Mouse (Mus musculus) hindbrain, embryonic 11.5 days (tissue): ENCODE results near the gene Ptges. TPM values are rescaled to one million over a fixed set of nuclear protein-coding genes. Genes with fewer than 3 reads are reported as not detected.
A peak's percentile ranks its signal among the peaks of the same experiment; 100 is the strongest.
"Not testable (repeated sequence)": the region's sequence is repeated elsewhere in the genome, so short reads cannot be mapped to it uniquely, and the experiment has no call there.

Experiments used
- ATAC-seq: fragments of 200-750 bp; cut with Nextera tagmentation; 2 replicates; pipeline ENCODE4 v1.8.0; 2017; ENCODE audit warnings: mild to moderate bottlenecking, moderate TSS enrichment, moderate library complexity; ENCODE audit not compliant: low FRiP score
- DNase-seq: peaks from one replicate; pipeline ENCODE4 v3.0.0-alpha.2; 2015; ENCODE audit warnings: low spot score
- H3K27ac ChIP-seq: fragments of 300-500 bp; sonication (generic); 2 replicates; pipeline ENCODE4 v1.5.1; 2014; ENCODE audit warnings: mild to moderate bottlenecking, low read depth, low read length
- H3K27me3 ChIP-seq: fragments of 300-500 bp; sonication (generic); 2 replicates; pipeline ENCODE4 v1.6.1; 2014; ENCODE audit warnings: mild to moderate bottlenecking, low read length, moderate library complexity, mixed read lengths; ENCODE audit not compliant: control insufficient read depth, insufficient read depth
- H3K36me3 ChIP-seq: fragments of 300-500 bp; sonication (generic); 2 replicates; pipeline ENCODE4 v1.6.1; 2014; ENCODE audit warnings: mild to moderate bottlenecking, low read length, moderate library complexity, mixed read lengths; ENCODE audit not compliant: control insufficient read depth, insufficient read depth
- H3K4me1 ChIP-seq: fragments of 300-500 bp; sonication (generic); replicated peaks from 2 replicates; pipeline ENCODE4 v1.6.1; 2014; ENCODE audit warnings: low read length, mixed read lengths; ENCODE audit not compliant: control insufficient read depth, insufficient read depth
- H3K4me2 ChIP-seq: fragments of 300-500 bp; sonication (generic); replicated peaks from 2 replicates; pipeline ENCODE4 v1.6.1; 2014; ENCODE audit warnings: mild to moderate bottlenecking, low read depth, low read length
- H3K4me3 ChIP-seq: fragments of 300-500 bp; sonication (generic); 2 replicates; pipeline ENCODE4 v1.5.1; 2014; ENCODE audit warnings: low read depth, low read length
- H3K9ac ChIP-seq: fragments of 300-500 bp; sonication (generic); 2 replicates; pipeline ENCODE4 v1.6.1; 2014; ENCODE audit warnings: low read depth, low read length
- H3K9me3 ChIP-seq: fragments of 300-500 bp; sonication (generic); 2 replicates; pipeline ENCODE4 v1.6.1; 2016; ENCODE audit warnings: low read length; ENCODE audit not compliant: control insufficient read depth
- WGBS: fragments of 180-500 bp; shearing (Covaris S2); extraction: QIAGEN DNeasy Blood & Tissue Kit; methylation state at CpG from one replicate; pipeline ENCODE4 v1.1.7; 2014; 5-methylcytosine and 5-hydroxymethylcytosine counted together
- polyA plus RNA-seq: library from polyadenylated mRNA; unstranded; fragments of >200 nt; fragmentation: Nextera tagmentation; extraction: Ambion mirVana; gene quantifications from 2 replicates; pipeline ENCODE4 v1.2.1, GENCODE M21; 2014

Gene Ptges
- polyA plus RNA-seq, 1 experiment from 2014 or later = 5.6 TPM

DNA sequence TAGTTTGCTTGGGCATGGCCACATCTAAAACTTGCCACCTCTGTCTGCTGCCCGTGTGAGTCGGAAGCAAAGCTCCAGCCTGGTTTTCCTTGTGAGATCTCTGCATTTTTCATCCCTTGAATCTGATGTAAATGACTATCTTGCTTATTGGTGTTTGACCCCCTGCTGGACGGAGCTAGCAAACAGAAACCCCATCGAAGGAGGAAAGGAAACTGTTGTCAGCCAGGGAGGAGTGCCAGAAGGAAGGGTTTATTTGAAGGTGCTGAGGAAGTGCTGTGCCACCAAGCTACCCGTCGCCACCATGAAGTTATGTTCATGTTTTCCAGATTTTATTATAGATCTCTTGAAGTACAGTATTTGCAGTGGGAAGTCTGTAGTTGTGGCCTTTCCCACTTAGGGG, 25.1 kb upstream of the Ptges start:
- ATAC-seq (no peak), DNase-seq (no peak)
- Histone ChIP-seq H3K27ac (no peak overlapping the region), H3K36me3 (peaks cover 10% of the 10 kb centered on the region), H3K9me3 (no peaks in the 10 kb centered on the region), H3K4me3 (no peak overlapping the region), H3K4me1 (peaks cover 9% of the 10 kb centered on the region; the same call in 1 of the 2 replicates), H3K9ac (no peak overlapping the region), H3K27me3 (no peaks in the 10 kb centered on the region), H3K4me2 (no peak overlapping the region)
- 75% methylated on average over 6 of the region's 6 CpGs for WGBS

DNA sequence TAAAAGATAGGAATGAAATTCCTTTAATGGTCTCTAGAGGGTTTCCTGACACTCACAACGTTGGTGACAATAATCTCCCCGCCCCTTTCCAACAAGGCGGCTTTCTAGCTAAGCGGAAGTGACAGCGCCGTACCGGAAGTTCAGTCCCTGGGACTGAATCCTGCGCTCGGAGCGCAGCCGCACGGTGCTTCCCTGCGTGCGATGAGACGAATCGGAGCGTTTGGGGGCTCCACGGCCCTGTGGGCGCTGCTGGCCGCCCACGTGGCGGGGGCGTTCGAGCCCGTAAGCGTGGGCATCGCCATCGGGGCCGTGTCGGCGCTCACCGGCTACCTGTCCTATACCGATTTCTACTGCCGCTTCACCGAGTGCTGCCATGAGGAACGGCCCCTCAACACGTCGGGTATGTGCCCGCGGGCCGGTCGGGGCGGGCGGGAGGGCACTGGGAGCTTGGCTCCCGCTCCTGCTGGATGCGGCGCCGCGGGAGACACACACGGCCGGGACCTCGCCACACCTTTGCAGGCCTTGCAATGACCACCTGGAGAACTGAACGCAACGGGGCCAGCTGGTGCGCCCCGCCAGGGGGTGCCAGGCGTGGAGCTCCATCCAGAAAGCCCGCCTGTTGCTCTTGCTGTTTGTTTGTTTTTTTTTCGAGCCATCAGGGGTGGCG, 23.3 kb upstream of the Ptges start, which contains the start of gene Tor1b:
TSS of gene Tor1b (plus strand) at position 136 of the 667 bp plus-strand sequence.
- Histone ChIP-seq H3K36me3 (0 out of 2 replicates have a peak, but pooled peaks cover under 1% of the 10 kb centered on the region), H3K4me3 (peak within 1 kb of the TSS; percentile 85), H3K4me1 (peaks cover 9% of the 10 kb centered on the region; the same call in 1 of the 2 replicates), H3K4me2 (peak within 1 kb of the TSS; percentile 89), H3K27ac (peak within 1 kb of the TSS; percentile 80), H3K9me3 (no peaks in the 10 kb centered on the region), H3K9ac (peak within 1 kb of the TSS; percentile 69), H3K27me3 (no peaks in the 10 kb centered on the region)
- WGBS = under 1% methylated on average over 60 of the region's 60 CpGs
- DNase-seq (peak; percentile 94), ATAC-seq (peak; percentile 89)

- peak overlapping the region; percentile 45 for H3K9ac ChIP-seq
- H3K4me1 ChIP-seq = peaks cover 9% of the 10 kb centered on the region; the same call in 1 of the 2 replicates
- no peaks in the 10 kb centered on the region for H3K27me3 ChIP-seq
- 35% methylated on average over 5 of the region's 5 CpGs for WGBS
- H3K36me3 ChIP-seq = no peaks in the 10 kb centered on the region
- H3K4me3 ChIP-seq = peak overlapping the region; percentile 85
- H3K9me3 ChIP-seq = no peaks in the 10 kb centered on the region
- H3K27ac ChIP-seq = peak overlapping the region; percentile 80; the same call in 1 of the 2 replicates
- ATAC-seq = no peak
- peak overlapping the region; percentile 89 for H3K4me2 ChIP-seq
- no peak for DNase-seq
Observed at GRCm38 (mm10) chr2:30952457-30952823, 22.8 kb upstream of the Ptges start.

DNA sequence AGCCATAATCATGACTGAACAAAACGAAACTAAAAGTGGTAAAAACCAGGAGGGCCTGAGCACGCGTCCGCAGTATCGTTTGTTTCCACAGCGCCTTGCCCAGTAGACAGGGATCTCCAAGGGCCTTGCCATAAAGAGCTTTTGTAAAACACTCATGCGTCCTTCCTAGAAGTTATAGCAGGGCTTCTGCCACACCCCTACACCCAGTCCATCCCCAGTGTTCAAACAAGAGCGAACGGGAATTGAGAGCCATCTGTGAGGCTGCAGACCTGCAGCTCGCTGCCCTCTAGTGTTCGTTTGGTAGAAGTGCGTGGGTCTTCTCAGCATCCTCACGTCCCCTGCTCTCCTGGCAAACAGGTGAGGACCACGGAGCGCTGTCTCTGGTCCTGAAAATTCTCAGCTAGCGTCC, 12.9 kb upstream of the Ptges start:
- WGBS = 28% methylated on average over 16 of the region's 16 CpGs
- Histone ChIP-seq H3K9ac (no peak overlapping the region), H3K4me1 (no peaks in the 10 kb centered on the region), H3K27ac (no peak overlapping the region), H3K27me3 (no peaks in the 10 kb centered on the region), H3K4me2 (peak overlapping the region; percentile 24; the same call in 1 of the 2 replicates), H3K36me3 (no peaks in the 10 kb centered on the region), H3K4me3 (no peak overlapping the region), H3K9me3 (no peaks in the 10 kb centered on the region)
- ATAC-seq (no peak), DNase-seq (peak; percentile 82)

DNA sequence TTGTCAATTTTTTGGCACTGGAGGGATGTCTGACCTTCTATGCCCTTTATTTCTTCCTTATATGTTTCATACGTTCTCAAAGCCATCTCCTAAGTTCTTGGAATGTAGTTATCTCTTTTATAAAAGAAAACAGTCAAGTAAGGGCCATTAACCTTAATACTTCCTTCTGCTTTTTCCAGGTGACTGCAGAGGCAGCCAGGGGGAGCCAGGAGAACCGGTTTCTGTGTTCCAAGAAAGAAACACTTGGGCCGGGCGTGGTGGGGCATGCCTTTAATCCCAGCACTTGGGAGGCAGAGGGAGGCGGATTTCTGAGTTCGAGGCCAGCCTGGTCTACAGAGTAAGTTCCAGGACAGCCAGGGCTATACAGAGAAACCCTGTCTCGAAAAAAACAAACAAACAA, 12.5 kb upstream of the Ptges start:
- not testable (repeated sequence) for H3K27me3 ChIP-seq, H3K27ac ChIP-seq, ATAC-seq, DNase-seq, H3K9me3 ChIP-seq, H3K4me2 ChIP-seq, H3K4me3 ChIP-seq, H3K36me3 ChIP-seq, H3K9ac ChIP-seq, H3K4me1 ChIP-seq
- 54% methylated on average over 7 of the region's 7 CpGs for WGBS

DNA sequence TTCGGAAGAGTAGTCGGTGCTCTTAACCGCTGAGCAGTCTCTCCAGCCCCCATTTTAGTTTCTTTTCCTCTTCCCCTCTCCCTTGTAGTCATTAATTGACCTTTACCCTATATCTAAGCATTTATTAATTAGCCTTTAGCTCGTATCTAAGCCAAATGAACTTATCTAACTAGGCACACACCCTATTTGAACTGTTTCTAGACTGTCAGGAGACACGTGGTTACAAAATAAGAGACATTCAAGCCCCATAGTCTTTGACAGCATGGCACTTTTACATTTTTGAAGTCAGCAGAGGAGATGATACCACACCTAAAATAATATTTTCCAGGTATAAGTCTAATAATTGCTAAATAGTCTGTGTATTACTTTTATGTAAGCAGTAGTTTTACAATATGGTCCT, 11.9 kb upstream of the Ptges start:
- Histone ChIP-seq H3K27ac (no peak overlapping the region), H3K4me2 (no peak overlapping the region), H3K36me3 (no peaks in the 10 kb centered on the region), H3K4me3 (no peak overlapping the region), H3K9ac (no peak overlapping the region), H3K27me3 (no peaks in the 10 kb centered on the region), H3K9me3 (no peaks in the 10 kb centered on the region), H3K4me1 (no peaks in the 10 kb centered on the region)
- WGBS = 90% methylated on average over 5 of the region's 5 CpGs
- ATAC-seq (no peak), DNase-seq (no peak)

GRCm38 (mm10) chr2:30938574-30938991, 8.9 kb upstream of the Ptges start:
- Histone ChIP-seq H3K9me3 (no peaks in the 10 kb centered on the region), H3K27me3 (no peaks in the 10 kb centered on the region), H3K9ac (no peak overlapping the region), H3K36me3 (no peaks in the 10 kb centered on the region), H3K4me2 (no peak overlapping the region), H3K4me3 (no peak overlapping the region), H3K4me1 (no peaks in the 10 kb centered on the region), H3K27ac (no peak overlapping the region)
- ATAC-seq (no peak), DNase-seq (no peak)
- WGBS = 57% methylated on average over 4 of the region's 4 CpGs

DNA sequence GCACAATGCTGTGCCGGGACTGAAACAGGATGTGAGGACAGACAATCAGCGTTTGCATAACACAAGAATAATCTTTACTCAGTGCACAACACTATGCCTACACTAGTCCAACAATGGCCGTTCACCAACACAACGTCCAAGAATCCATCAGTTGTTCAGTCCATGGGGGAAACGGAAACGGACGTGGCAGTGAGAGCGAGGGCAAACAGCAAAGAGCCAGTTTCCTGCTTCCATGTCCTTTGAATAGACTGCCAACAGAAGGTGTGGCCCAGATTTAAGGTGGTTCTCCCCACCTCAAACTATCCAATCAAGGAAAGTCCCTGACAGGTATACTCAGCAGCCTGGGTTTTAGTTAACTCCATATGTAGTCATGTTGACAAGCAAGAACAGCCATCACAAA, 8.1 kb upstream of the Ptges start:
- no peak for ATAC-seq
- Histone ChIP-seq H3K4me2 (no peak overlapping the region), H3K9me3 (no peaks in the 10 kb centered on the region), H3K4me3 (no peak overlapping the region), H3K27ac (no peak overlapping the region), H3K4me1 (no peaks in the 10 kb centered on the region), H3K27me3 (no peaks in the 10 kb centered on the region), H3K36me3 (no peaks in the 10 kb centered on the region), H3K9ac (no peak overlapping the region)
- 82% methylated on average over 8 of the region's 8 CpGs for WGBS
- no peak for DNase-seq

DNA sequence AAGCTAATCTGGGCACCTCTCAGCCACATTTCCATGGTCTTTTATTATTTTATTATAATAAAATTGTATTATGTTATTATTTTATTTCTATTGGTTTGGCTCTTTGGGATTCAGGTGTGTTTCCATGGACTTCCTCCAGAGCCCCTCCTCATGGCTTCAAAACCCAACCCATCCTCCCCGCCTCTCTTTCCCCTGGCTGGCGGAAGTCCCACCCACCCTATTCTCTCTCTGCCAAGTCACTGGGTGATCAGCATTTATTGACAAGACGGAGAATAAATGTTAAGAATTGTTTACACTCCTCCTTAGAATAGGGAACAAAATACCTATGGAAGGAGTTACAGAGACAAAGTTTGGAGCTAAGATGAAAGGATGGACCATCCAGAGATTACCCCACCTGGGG, 7.1 kb upstream of the Ptges start:
- no peaks in the 10 kb centered on the region for H3K27me3 ChIP-seq
- no peaks in the 10 kb centered on the region for H3K4me1 ChIP-seq
- no peak for DNase-seq
- no peak overlapping the region for H3K4me2 ChIP-seq
- H3K27ac ChIP-seq = no peak overlapping the region
- no peak overlapping the region for H3K9ac ChIP-seq
- no peaks in the 10 kb centered on the region for H3K9me3 ChIP-seq
- H3K36me3 ChIP-seq = no peaks in the 10 kb centered on the region
- ATAC-seq = no peak
- WGBS = 80% methylated on average over 3 of the region's 3 CpGs
- no peak overlapping the region for H3K4me3 ChIP-seq
